Mouse (Mus musculus) ES-Bruce4 (cell line): ENCODE results near the gene Tmem219.

Experiments
- CTCF ChIP-seq: IDR thresholded peaks from one replicate; pipeline ENCODE4 v1.8.1; 2011; ENCODE audit warnings: low read depth, low read length
- EP300 ChIP-seq: IDR thresholded peaks from 2 replicates; pipeline ENCODE4 v1.6.1; 2011; ENCODE audit warnings: low read depth, low read length; ENCODE audit not compliant: insufficient read depth
- POLR2A ChIP-seq: IDR thresholded peaks from one replicate; pipeline ENCODE4 v1.8.1; 2011; ENCODE audit warnings: low read length; ENCODE audit not compliant: insufficient read depth

DNA sequence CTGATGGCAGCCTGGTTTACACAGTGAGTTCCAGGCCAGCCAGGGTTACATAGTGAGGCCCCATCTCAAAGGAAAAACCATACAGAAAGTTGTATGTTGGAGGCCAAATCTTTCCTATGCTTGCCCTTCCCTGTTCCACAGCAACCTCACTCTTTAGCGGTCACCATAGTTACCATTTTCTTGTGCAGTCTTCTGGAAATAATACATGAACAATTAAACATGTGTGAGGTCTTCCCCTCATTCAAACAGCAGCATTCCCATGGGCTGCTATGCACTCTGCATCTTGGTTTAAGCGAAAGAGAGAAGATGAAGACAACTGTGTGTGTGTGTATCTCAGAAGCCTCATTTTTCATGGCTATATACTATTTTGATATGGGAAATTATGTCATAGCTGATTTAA is 77.2 kb downstream of the Tmem219 start:
- TF ChIP-seq EP300 (no peak), POLR2A (no peak), CTCF (no peak)
